Comparison of ENCODE assay signal across 11 mouse cellular contexts in the genomic region with DNA sequence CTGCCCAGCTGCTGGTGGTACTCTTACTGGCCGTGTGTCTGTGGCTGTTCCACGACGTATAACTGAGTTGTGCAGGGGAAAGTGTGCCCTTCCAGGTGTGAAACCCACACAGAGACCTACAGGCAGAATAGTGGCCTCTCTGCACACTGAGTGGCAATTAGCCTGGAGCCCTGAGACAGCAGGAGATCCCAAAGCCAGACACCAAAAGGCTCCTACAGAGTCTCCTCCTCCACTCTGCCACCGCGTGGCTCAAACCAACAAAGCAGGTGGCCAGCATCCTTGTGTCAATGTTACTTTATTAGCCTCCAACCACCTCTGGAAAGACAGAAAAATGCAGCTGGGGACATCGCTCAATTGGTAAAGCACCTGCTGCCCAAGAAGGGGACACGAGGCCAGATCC. TPM values are rescaled to one million over a fixed set of nuclear protein-coding genes. Genes with fewer than 3 reads are reported as not detected.
DNase-seq lines count a peak whose midpoint lies in the region; ATAC-seq and TF ChIP-seq lines count a peak whose summit lies in the region.
"Had no signal": no experiment of that assay in that cellular context is flagged by ENCODE, and none has a peak within 500 bp of the region (broad histone marks: within the 10 kb centered on the region; RNA-seq: fewer than 3 reads in every experiment).

No protein-coding gene starts in this region.

- no peaks in the 10 kb centered on the region for H3K27me3 ChIP-seq in kidney, embryonic 14.5 days (ENCODE audit: control insufficient read depth, insufficient read depth, low read length)
- H3K27me3 ChIP-seq in CH12.LX (replicated peaks) = no peaks in the 10 kb centered on the region
- H3K27me3 ChIP-seq: lung, embryonic 15.5 days had no signal

- in situ Hi-C loops in CH12.LX (cut with MboI; ENCODE audit: low pct_ligation_motif_present, low pct_unique_long_range_greater_than_20kb, low sequenced_read_pairs) = loop anchor here (25.0 kb wide), 1 partner anchor 518 kb away; a partner anchor contains a TSS

- TF ChIP-seq RAD21 in CH12.LX (IDR thresholded peaks at IDR 0.05; ENCODE audit: low read depth, low read length) = peak; percentile 42

- ATAC-seq in kidney, embryonic 14.5 days (ENCODE audit: low FRiP score, low TSS enrichment) = no peak
- no peak for ATAC-seq in megakaryocyte, adult 5-6 weeks (ENCODE audit: poor library complexity, severe bottlenecking)

- peaks cover 24% of the 10 kb centered on the region for H3K79me2 ChIP-seq in CH12.LX (replicated peaks; ENCODE audit: control insufficient read depth, extremely low read depth, insufficient read depth, poor library complexity, severe bottlenecking)

- H3K9me3 ChIP-seq in kidney, embryonic 14.5 days (ENCODE audit: control insufficient read depth, low read length) = no peaks in the 10 kb centered on the region
- H3K9me3 ChIP-seq in CH12.LX (replicated peaks; ENCODE audit: low read length) = no peaks in the 10 kb centered on the region
- H3K9me3 ChIP-seq: lung, embryonic 15.5 days had no signal

- peak in 1 of 2 experiments; percentile 80; a peak in 2 of 4 replicates for TF ChIP-seq CTCF in CH12.LX (conservative IDR thresholded peaks at IDR 0.05 in 1 of 2, IDR thresholded peaks at IDR 0.05 in 1 of 2; ENCODE audit: low read depth in 2 of 2, low read length in 2 of 2)

- peaks cover 24% of the 10 kb centered on the region for H3K4me1 ChIP-seq in kidney, embryonic 14.5 days (ENCODE audit: control insufficient read depth, insufficient read depth, low read length)
- peaks cover 30 to 55% of the 10 kb centered on the region in 2 experiments for H3K4me1 ChIP-seq in CH12.LX (ENCODE audit: control insufficient read depth in 1 of 2, insufficient read depth in 2 of 2)

- H3K9ac ChIP-seq in kidney, embryonic 14.5 days (ENCODE audit: low read depth, low read length) = no peak overlapping the region
- H3K9ac ChIP-seq in CH12.LX (ENCODE audit: insufficient read depth, low read depth) = no peak overlapping the region
- H3K9ac ChIP-seq: lung, embryonic 15.5 days had no signal

- H3K4me2 ChIP-seq in kidney, embryonic 14.5 days (replicated peaks; ENCODE audit: low read depth, low read length) = no peak overlapping the region
- H3K4me2 ChIP-seq in CH12.LX (ENCODE audit: insufficient read depth, low read depth, poor library complexity, severe bottlenecking) = peak overlapping the region; percentile 48; the same call in 1 of the 2 replicates
- H3K4me2 ChIP-seq: heart, embryonic 11.5 days; lung, embryonic 15.5 days had no signal

- no peak for TF ChIP-seq EP300 in CH12.LX (IDR thresholded peaks at IDR 0.05; ENCODE audit: low read length)

- 19% methylated on average over 7 of the region's 7 CpGs for WGBS in kidney, embryonic 14.5 days

- dilution Hi-C loops in CH12.LX (cut with MboI; ENCODE audit: extremely low pct_ligation_motif_present, extremely low pct_unique_long_range_greater_than_20kb, low sequenced_read_pairs) = no loop called here

- H3K27ac ChIP-seq in kidney, embryonic 14.5 days (ENCODE audit: low read depth, low read length) = no peak overlapping the region
- H3K27ac ChIP-seq in CH12.LX (ENCODE audit: insufficient read depth, low read depth) = no peak overlapping the region

- H3K4me3 ChIP-seq in kidney, embryonic 14.5 days (ENCODE audit: low read length) = no peak overlapping the region; the same call in 1 of the 2 replicates
- no peak overlapping the region for H3K4me3 ChIP-seq in CH12.LX (replicated peaks in 1 of 3; ENCODE audit: low read depth in 2 of 3, low read length in 2 of 3, poor library complexity in 1 of 3)
- H3K4me3 ChIP-seq: lung, embryonic 15.5 days had no signal

- no peak for TF ChIP-seq POLR2A in CH12.LX (IDR thresholded peaks at IDR 0.05; ENCODE audit: low read depth, low read length)

- peaks cover 13% of the 10 kb centered on the region for H3K36me3 ChIP-seq in kidney, embryonic 14.5 days (ENCODE audit: control insufficient read depth, insufficient read depth, low read length)
- peaks cover 10 to 14% of the 10 kb centered on the region in 2 experiments for H3K36me3 ChIP-seq in CH12.LX (replicated peaks in 1 of 2; ENCODE audit: control insufficient read depth in 1 of 2, insufficient read depth in 1 of 2, low read length in 1 of 2)

- DNase-seq in cerebellum, postnatal 25 days = peak; percentile 46 to 60
- DNase-seq in cerebellum, postnatal 36 days = no peak
- DNase-seq in kidney, adult 18-20 months = peak; percentile 57
- DNase-seq in CH12.LX (ENCODE audit: extremely low read depth) = peak; percentile 69
- DNase-seq in kidney, postnatal 10 days = peak; percentile 58
- DNase-seq in spleen, adult 18-20 months = no peak
- DNase-seq: B cell, adult 2 months had no signal

TF ChIP-seq in CH12.LX, 34 proteins besides CTCF, POLR2A, EP300 and RAD21:
- TF ChIP-seq ZNF384 (IDR thresholded peaks at IDR 0.05; ENCODE audit: low read depth, low read length) = no peak
- TF ChIP-seq MAX (IDR thresholded peaks at IDR 0.05; ENCODE audit: low read length) = peak; percentile 82
- TF ChIP-seq SMC3 (IDR thresholded peaks at IDR 0.05; ENCODE audit: low read depth, low read length) = peak; percentile 76
- peak; percentile 25; the same call in 1 of the 2 replicates for TF ChIP-seq MXI1 (IDR thresholded peaks at IDR 0.05; ENCODE audit: low read depth, low read length)
- TF ChIP-seq HCFC1 (IDR thresholded peaks at IDR 0.05; ENCODE audit: low read depth, low read length) = peak; percentile 29; the same call in 1 of the 2 replicates

RNA-seq across cellular contexts. Expression of a gene that starts 14.7 kb away (rescaled TPM):
- polyA plus RNA-seq in kidney, embryonic 14.5 days (2014; fragmentation: Nextera tagmentation; extraction: Ambion mirVana) = 11.0 and 11.3 TPM in 2 replicates
- total RNA-seq in CH12.LX (2012; rRNA removed) = not detected in 2 replicates
- not detected in 2 replicates for total RNA-seq in CH12.LX (2014; rRNA removed)
- 0.11 TPM in 1 of 2 replicates, not detected in the other for polyA plus RNA-seq in CH12.LX (2012; ENCODE audit: insufficient read length, low read depth)
- total RNA-seq in megakaryocyte, adult 5-6 weeks (2015) = not detected in 2 replicates
- not detected in 2 replicates for total RNA-seq in megakaryocyte, adult 5-6 weeks (2017)

RNA-seq across cellular contexts. Expression of a gene that starts 15.5 kb away (rescaled TPM):
- polyA plus RNA-seq in kidney, embryonic 14.5 days (2014; fragmentation: Nextera tagmentation; extraction: Ambion mirVana) = 1.1 and 1.4 TPM in 2 replicates
- total RNA-seq in CH12.LX (2012; rRNA removed) (not detected in 2 replicates), CH12.LX (2014; rRNA removed) (not detected in 2 replicates)
- not detected in 2 replicates for polyA plus RNA-seq in CH12.LX (2012; ENCODE audit: insufficient read length, low read depth)
- total RNA-seq in megakaryocyte, adult 5-6 weeks (2015) = 0.80 TPM in 1 of 2 replicates, not detected in the other
- not detected in 2 replicates for total RNA-seq in megakaryocyte, adult 5-6 weeks (2017)

RNA-seq across cellular contexts. Expression of a gene that starts 42.0 kb away (rescaled TPM):
- polyA plus RNA-seq in kidney, embryonic 14.5 days (2014; fragmentation: Nextera tagmentation; extraction: Ambion mirVana) = 5.4 and 7.2 TPM in 2 replicates
- 8.5 and 12.1 TPM in 2 replicates for total RNA-seq in CH12.LX (2012; rRNA removed)
- 3.1 and 3.4 TPM in 2 replicates for total RNA-seq in CH12.LX (2014; rRNA removed)
- polyA plus RNA-seq in CH12.LX (2012; ENCODE audit: insufficient read length, low read depth) = 11.8 and 14.7 TPM in 2 replicates
- 20.9 and 21.8 TPM in 2 replicates for total RNA-seq in megakaryocyte, adult 5-6 weeks (2015)
- total RNA-seq in megakaryocyte, adult 5-6 weeks (2017) = 16.2 TPM in 2 replicates

Comparison
In these comparisons a context has a peak if more than half of its experiments do, and no peak if none do; other contexts are left out.
1. DNase-seq: peak in cerebellum, postnatal 25 days (2 of 2), kidney, adult 18-20 months (single experiment), CH12.LX (single experiment) and kidney, postnatal 10 days (single experiment); none in cerebellum, postnatal 36 days (0 of 2) and spleen, adult 18-20 months (0 of 2).